Mouse (Mus musculus) lung, postnatal 0 days (tissue): ENCODE results near the gene Hoxb3.

Experiments
- CTCF ChIP-seq: IDR thresholded peaks from 2 replicates; pipeline ENCODE4 v1.5.1; 2016; ENCODE audit warnings: antibody characterized with exemption, mild to moderate bottlenecking
- EP300 ChIP-seq: IDR thresholded peaks from 2 replicates; pipeline ENCODE4 v1.6.1; 2016; ENCODE audit warnings: antibody characterized with exemption, mild to moderate bottlenecking, control low read depth

GRCm38 (mm10) chr11:96298895-96299667, 24.0 kb upstream of the Hoxb3 start:
- TF ChIP-seq CTCF (0 out of 2 replicates have a peak, but pooled peaks have one; percentile 6), EP300 (no peak)
